Mouse (Mus musculus) bone marrow macrophage, adult 2 months (primary cell): ENCODE measurements around the gene Ubfd1.

ENCODE experiments used
- CTCF ChIP-seq: IDR thresholded peaks from 2 replicates; pipeline ENCODE4 v1.5.1; 2012; ENCODE audit warnings: low read depth, mild to moderate bottlenecking, low read length, moderate library complexity
- POLR2A ChIP-seq: IDR thresholded peaks from 2 replicates; pipeline ENCODE4 v1.6.1; 2012; ENCODE audit warnings: mild to moderate bottlenecking, low read depth, low read length, borderline replicate concordance

- TF ChIP-seq POLR2A (no peak), CTCF (no peak)
These were observed 22.9 kb upstream of the Ubfd1 start for GRCm38 (mm10) chr7:122044106-122044505.
